Mouse (Mus musculus): Measurements from ENCODE around the gene Canx.
A peak's percentile ranks its signal among the peaks of the same experiment; 100 is the strongest.
"Not testable (repeated sequence)": the region's sequence is repeated elsewhere in the genome, so short reads cannot be mapped to it uniquely, and the experiment has no call there.

Canx gene

GRCm38 (mm10) chr11:50325496-50326301 is at the start of gene Canx:
Canx (minus strand) TSS chr11:50325673.
- peak; percentile 96 for DNase-seq

DNA sequence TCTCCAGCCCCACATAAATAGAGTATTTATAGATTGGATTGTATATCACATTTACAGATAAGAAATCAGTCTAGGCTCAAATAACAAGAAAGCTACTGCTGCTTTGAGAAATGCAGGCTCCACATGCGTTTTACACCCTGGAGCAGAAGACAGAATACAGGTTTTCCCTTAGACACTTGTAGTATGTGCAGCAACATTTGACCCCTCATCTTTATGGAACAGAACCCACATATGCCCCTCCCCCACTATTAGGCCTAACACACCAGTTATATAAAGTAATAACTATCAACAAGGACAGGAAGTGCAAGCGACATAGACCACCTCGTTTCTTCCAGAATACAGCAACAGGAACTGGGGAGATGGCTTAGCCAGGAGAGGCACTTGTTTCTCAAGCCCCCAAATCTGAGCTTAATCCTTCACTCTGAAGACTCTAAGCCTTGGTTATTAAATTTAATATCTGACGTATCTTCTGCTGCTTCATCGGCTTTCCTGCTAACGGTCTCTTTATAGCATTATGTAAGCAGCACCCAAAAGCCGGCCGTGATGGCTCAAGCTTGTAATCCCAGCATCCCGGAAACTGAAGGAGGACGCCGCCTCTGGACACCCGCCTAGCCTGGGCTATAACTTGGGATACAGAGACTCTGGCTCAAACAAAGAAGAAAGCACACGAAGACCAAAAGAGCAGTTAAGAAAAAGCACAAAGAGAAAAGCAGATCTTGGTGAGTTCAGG is 49.0 kb upstream of the Canx start:
- DNase-seq, result no peak

- DNase-seq, result no peak
Observed at GRCm38 (mm10) chr11:50373621-50374020, 48.1 kb upstream of the Canx start.

DNA sequence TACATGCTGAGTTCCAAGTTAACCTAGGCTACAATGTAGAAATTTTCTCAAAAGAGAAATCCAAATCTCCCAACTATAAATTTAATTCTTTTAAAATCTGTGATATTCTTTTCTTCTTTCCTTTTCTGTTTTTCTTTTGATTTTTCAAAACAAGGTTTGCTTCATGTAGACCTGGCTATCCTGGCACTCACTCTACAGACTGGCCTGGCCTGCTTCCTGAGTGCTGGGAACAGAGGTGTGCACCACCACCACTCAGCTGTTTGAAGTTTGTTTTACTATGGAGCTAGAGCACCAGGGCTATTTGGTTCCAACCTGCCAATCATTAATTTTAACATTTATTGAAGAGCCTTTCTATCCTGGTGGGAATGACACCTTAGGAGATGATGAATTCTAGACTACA is 47.6 kb upstream of the Canx start:
- no peak for DNase-seq

DNA sequence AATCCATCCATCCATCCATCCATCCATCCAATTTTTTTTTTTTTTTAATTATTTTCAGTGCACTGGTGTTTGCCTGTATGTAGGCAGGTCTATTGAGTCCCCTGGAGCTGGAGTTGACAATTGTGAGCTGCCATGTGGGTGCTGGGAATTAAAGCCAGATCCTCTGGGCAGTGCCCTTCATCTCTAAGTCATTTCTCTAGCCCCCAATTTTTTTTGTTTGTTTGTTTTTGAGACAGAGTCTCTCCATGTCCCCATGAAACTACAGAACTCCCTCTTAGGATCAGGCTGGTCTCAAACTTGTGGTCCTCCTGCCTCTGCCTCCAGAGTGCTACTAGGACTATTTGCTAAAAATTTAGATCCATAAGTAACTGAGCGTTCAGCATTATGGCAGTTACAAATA is 46.4 kb upstream of the Canx start:
- DNase-seq, result no peak

GRCm38 (mm10) chr11:50371399-50371841 is 45.9 kb upstream of the Canx start:
- DNase-seq, result peak; percentile 42 to 64

- no peak for DNase-seq
Observed at GRCm38 (mm10) chr11:50370969-50371368, 45.5 kb upstream of the Canx start.

DNA sequence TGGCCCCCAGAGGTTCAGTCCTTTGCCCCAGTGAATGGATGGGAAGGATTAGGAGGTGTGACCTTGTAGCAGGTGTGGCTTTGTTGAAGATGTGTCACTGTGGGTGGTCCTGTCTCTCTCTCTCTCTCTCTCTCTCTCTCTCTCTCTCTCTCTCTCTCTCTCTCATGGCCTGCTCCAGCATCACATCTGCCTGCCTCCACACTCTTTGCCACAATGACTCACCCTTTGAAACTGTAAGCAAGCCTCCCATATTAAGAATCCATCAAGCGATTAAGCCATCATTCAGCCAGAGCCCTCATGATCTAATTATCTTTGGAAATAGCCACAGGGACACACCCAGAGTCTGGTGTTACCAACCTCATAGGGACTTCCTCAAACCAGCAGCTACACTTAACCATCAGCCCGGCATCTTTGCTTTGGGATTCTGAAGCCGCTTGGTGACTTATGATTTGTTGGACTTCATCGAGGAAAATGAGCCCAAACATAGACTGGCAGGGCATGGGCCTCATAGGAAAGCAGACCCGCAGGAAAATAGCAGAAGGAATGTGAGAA is 44.0 kb upstream of the Canx start:
- DNase-seq, result no peak

- no peak for DNase-seq
Observed at GRCm38 (mm10) chr11:50367531-50367930, 42.1 kb upstream of the Canx start.

GRCm38 (mm10) chr11:50365322-50365721 is 39.8 kb upstream of the Canx start:
- no peak for DNase-seq

GRCm38 (mm10) chr11:50364548-50364947 is 39.1 kb upstream of the Canx start:
- DNase-seq, result peak in 1 of 2 experiments; percentile 72

DNA sequence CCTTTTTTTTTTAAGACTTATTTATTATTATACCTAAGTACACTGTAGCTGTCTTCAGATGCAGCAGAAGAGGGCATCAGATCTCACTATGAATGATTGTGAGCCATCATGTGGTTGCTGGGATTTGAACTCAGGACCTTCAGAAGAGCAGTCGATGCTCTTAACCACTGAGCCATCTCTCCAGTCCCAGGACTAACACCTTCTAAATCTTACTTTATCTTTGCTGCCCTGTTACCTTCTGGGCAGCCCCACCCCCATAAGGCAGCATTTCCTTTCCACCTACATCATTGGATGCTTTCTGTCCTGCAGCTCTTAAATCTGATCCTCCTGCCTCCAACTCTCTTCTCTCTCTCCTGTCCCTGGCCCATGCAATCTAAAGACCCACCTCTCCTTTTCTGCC is 35.8 kb upstream of the Canx start:
- DNase-seq, result not testable (repeated sequence)

- DNase-seq, result no peak
Observed at GRCm38 (mm10) chr11:50358950-50359861, 33.7 kb upstream of the Canx start.

DNA sequence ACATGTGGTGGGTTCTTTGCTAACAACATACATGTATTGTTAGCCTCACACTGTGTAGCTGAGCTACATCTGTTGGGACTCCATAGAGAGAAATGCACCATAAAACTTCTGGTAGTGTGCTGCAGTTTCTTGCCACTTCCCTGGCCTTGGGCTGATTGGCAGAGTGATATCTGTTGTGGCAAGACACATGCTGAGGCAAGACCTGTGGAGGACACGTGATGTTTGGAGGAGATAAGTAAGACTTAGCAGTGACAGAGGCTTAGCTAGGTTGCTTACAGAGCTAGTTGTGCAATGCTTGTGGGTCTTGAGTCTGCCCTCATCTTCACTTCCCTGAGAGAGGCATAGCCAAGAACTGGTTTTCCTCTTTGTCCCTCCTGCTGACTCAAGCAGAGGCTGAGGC is 29.9 kb upstream of the Canx start:
- no peak for DNase-seq

GRCm38 (mm10) chr11:50354851-50355250 is 29.4 kb upstream of the Canx start:
- no peak for DNase-seq

GRCm38 (mm10) chr11:50354162-50354561 is 28.7 kb upstream of the Canx start, which contains the start of gene Cby3:
Cby3 (plus strand) TSS chr11:50354462.
- no peak for DNase-seq

- no peak for DNase-seq
Observed at GRCm38 (mm10) chr11:50352177-50352576, 26.7 kb upstream of the Canx start.

GRCm38 (mm10) chr11:50346256-50347032 is 21.0 kb upstream of the Canx start:
- DNase-seq, result no peak

DNA sequence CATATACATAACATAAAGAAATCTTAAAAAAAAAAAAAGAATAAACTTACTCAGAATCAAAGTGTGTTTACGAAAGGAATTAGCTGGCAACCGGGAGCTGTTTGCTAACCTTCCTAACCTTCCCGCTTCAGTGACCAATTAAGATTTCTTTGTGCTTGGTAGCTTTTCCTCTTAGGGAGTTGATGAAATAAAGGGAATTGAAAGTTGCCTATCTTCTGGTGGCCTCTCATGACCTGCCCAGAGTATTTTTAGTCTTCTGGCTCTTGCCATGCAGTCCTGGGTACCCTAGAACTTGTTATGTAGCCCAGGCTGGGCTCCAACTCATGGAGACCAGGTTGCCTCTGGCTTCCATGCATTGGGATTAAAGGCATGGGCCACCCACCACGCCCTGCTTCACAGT is 20.0 kb upstream of the Canx start:
- no peak for DNase-seq

DNA sequence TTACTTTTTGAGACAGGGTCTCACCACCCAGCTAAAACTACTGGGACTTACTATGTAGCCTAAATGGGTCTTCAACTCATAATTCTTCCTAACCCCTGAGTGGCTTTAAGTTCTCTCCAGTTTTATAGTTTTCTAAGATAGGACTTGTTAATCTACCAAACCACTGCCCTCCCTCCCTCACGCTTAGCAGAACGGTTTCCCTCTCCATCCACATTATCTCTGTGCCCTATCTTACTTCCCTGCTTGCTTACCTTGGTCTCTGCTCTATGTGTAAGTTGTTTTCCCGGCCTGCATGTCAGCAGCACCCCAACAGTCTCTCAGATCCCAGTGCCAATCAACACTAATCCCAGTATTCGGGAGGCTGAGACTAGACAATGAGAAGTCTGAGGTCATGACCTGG is 11.4 kb upstream of the Canx start:
- no peak for DNase-seq

- no peak for DNase-seq
Observed at GRCm38 (mm10) chr11:50336126-50336525, 10.7 kb upstream of the Canx start.

GRCm38 (mm10) chr11:50333181-50333580 is 7.7 kb upstream of the Canx start:
- DNase-seq, result no peak
